Mouse (Mus musculus) ES-Bruce4 (cell line): ENCODE measurements at regions not wholly inside any gene's neighbourhood (a gene's known extent, or its start where the extent isn't known, plus 50 kb on each side); places are given as distances from the start of the nearest gene placed in this dataset.

ENCODE experiments used
- CTCF ChIP-seq: IDR thresholded peaks from one replicate; pipeline ENCODE4 v1.8.1; 2011; ENCODE audit warnings: low read depth, low read length
- EP300 ChIP-seq: IDR thresholded peaks from 2 replicates; pipeline ENCODE4 v1.6.1; 2011; ENCODE audit warnings: low read depth, low read length; ENCODE audit not compliant: insufficient read depth

DNA sequence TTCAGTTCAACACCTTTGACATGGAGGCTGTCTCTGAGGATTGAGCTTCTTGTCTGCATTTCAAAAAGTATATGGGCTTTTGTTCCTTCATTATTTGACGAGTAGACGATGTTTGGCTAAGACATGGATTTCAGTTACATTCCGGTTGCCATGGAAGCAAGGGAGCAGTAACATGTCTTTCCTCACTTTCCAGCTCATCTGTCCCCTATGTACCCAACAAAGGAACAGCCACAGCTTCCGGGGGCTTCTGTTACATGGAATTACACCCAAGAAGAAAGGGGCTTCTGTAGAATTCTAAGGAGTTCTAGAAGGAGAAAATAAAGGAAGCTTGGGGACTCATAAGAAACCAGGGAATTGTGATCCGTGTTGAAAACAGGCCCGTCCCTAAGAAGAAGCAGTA lies 202.8 kb downstream of the Ccdc71l start:
- TF ChIP-seq CTCF (no peak), EP300 (no peak)
